Mouse (Mus musculus): ENCODE measurements around the gene Tnfrsf1a. TPM values are rescaled to one million over a fixed set of nuclear protein-coding genes. Genes with fewer than 3 reads are reported as not detected.

Gene Tnfrsf1a
- polyA plus RNA-seq, 1 experiment from 2014 or later, result 11.3 TPM

DNA sequence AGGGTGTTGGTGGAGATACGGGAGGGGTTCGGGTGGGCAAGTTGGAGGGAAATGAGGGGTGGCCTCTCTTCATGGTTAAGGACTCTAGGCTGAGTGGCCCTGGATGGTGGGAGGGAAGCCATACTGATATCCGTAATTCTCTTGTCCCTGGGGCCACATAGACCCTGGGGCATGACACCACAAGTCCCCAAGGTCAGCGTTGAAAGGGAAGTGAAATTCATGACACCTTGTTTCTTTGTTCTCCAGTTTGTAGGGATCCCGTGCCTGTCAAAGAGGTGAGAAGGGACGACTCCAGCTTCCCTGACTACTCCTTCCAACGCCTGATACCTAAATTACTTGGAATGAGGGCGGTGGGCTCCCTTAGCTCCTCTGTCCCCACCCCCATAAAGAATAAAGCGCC lies 11.7 kb downstream of the Tnfrsf1a start:
- H3K4me2 ChIP-seq (replicated peaks), result peak overlapping the region; percentile 46; the same call in 1 of the 2 replicates

DNA sequence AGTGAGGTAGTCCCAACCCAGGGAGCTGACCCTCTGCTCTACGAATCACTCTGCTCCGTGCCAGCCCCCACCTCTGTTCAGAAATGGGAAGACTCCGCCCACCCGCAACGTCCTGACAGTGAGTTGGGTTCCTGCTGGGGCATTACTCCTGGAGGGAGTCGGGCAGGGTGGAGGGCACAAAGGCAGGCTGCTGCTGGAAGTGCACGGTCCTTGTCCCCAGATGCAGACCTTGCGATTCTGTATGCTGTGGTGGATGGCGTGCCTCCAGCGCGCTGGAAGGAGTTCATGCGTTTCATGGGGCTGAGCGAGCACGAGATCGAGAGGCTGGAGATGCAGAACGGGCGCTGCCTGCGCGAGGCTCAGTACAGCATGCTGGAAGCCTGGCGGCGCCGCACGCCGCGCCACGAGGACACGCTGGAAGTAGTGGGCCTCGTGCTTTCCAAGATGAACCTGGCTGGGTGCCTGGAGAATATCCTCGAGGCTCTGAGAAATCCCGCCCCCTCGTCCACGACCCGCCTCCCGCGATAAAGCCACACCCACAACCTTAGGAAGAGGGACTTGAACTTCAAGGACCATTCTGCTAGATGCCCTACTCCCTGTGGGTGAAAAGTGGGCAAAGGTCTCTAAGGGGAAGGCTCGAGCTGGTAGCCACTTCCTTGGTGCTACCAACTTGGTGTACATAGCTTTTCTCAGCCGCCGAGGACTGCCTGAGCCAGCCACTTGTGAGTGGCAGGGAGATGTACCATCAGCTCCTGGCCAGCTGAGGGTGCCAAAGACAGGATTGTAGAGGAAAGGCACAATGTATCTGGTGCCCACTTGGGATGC lies 12.5 kb downstream of the Tnfrsf1a start:
- peak overlapping the region; percentile 46 for H3K4me2 ChIP-seq (replicated peaks)
- no peaks in the 10 kb centered on the region for H3K36me3 ChIP-seq
- no peak overlapping the region for H3K27ac ChIP-seq (replicated peaks)
- peak overlapping the region; percentile 35 for H3K9ac ChIP-seq (replicated peaks)
- peaks cover 28% of the 10 kb centered on the region for H3K27me3 ChIP-seq
- peak; percentile 50 for ATAC-seq (replicated peaks)
- peak overlapping the region; percentile 30 for H3K4me3 ChIP-seq
- H3K4me1 ChIP-seq, result peaks cover 14% of the 10 kb centered on the region
- WGBS, result 12% methylated on average over 38 of the region's 38 CpGs
- no peaks in the 10 kb centered on the region for H3K9me3 ChIP-seq

More for the DNA sequence above, 11.7 kb downstream of the Tnfrsf1a start:
- Histone ChIP-seq H3K9ac (replicated peaks) (no peak overlapping the region), H3K9me3 (no peaks in the 10 kb centered on the region), H3K4me1 (peaks cover 14% of the 10 kb centered on the region), H3K27me3 (peaks cover 28% of the 10 kb centered on the region), H3K4me3 (no peak overlapping the region), H3K27ac (replicated peaks) (no peak overlapping the region), H3K36me3 (no peaks in the 10 kb centered on the region)
- WGBS, result 56% methylated on average over 9 of the region's 9 CpGs
- ATAC-seq (replicated peaks), result no peak

GRCm38 (mm10) chr6:125363021-125363420 lies 13.9 kb downstream of the Tnfrsf1a start:
- H3K27me3 ChIP-seq, result peaks cover 28% of the 10 kb centered on the region
- 18% methylated on average over 15 of the region's 15 CpGs for WGBS
- H3K9me3 ChIP-seq, result no peaks in the 10 kb centered on the region
- H3K27ac ChIP-seq (replicated peaks), result no peak overlapping the region
- H3K4me2 ChIP-seq (replicated peaks), result peak overlapping the region; percentile 26; the same call in 1 of the 2 replicates
- no peak for ATAC-seq (replicated peaks)
- peaks cover 14% of the 10 kb centered on the region for H3K4me1 ChIP-seq
- no peak overlapping the region for H3K9ac ChIP-seq (replicated peaks)
- H3K36me3 ChIP-seq, result no peaks in the 10 kb centered on the region
- H3K4me3 ChIP-seq, result no peak overlapping the region

- H3K36me3 ChIP-seq, result no peaks in the 10 kb centered on the region
- no peak overlapping the region for H3K9ac ChIP-seq (replicated peaks)
- peaks cover 28% of the 10 kb centered on the region for H3K27me3 ChIP-seq
- peak overlapping the region; percentile 26; the same call in 1 of the 2 replicates for H3K4me2 ChIP-seq (replicated peaks)
- H3K9me3 ChIP-seq, result no peaks in the 10 kb centered on the region
- H3K4me1 ChIP-seq, result peaks cover 14% of the 10 kb centered on the region
- 7% methylated on average over 23 of the region's 23 CpGs for WGBS
- no peak overlapping the region for H3K4me3 ChIP-seq
- ATAC-seq (replicated peaks), result no peak
- no peak overlapping the region for H3K27ac ChIP-seq (replicated peaks)
Measured at GRCm38 (mm10) chr6:125363451-125364242, 14.5 kb downstream of the Tnfrsf1a start.

DNA sequence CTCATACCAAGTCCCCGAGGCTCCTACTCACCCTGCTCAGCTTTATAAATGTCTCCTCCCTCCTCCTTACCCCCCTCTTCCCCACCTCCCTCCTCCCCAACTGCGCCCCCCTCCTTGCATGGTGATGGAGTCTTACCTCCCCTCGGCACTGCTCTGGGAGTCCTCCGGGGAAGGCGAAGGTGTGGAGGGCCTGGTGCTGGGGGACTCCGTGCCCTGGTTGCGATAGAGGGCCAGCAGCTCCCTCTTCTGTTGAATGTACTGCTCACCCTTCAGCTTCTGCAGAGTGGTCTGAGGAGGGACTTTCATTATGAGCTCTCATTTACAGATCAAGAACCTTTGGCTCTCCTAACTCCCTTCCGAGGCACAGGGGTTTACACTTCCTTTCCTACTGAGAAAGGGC lies 15.3 kb downstream of the Tnfrsf1a start:
- 3% methylated on average over 8 of the region's 8 CpGs for WGBS
- H3K27me3 ChIP-seq, result peaks cover 28% of the 10 kb centered on the region
- H3K9me3 ChIP-seq, result no peaks in the 10 kb centered on the region
- H3K4me3 ChIP-seq, result no peak overlapping the region
- no peak overlapping the region for H3K4me2 ChIP-seq (replicated peaks)
- no peak overlapping the region for H3K9ac ChIP-seq (replicated peaks)
- no peak for ATAC-seq (replicated peaks)
- H3K27ac ChIP-seq (replicated peaks), result no peak overlapping the region
- peaks cover 14% of the 10 kb centered on the region for H3K4me1 ChIP-seq
- no peaks in the 10 kb centered on the region for H3K36me3 ChIP-seq

DNA sequence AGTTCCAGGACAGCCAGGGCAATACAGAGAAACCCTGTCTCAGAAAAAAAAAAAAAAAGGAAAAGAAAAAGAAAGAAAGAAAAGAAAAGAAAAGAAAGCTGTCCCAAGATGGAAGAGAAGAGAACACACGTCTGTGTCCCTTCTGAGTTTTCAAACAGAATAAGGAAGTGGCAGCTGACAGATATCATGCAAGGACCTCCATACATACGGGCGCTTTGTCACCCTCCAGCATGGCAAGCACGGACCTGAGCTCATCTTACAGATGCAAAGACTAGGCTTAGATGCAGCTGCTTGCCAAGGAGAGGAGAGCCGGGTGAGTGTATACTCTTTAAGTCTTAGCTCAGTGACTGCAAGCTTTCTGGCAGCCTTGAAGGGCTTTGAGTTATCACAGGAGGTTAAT lies 16.4 kb downstream of the Tnfrsf1a start:
- Histone ChIP-seq H3K27me3 (peaks cover 28% of the 10 kb centered on the region), H3K4me1 (peaks cover 14% of the 10 kb centered on the region), H3K4me3 (no peak overlapping the region), H3K4me2 (replicated peaks) (no peak overlapping the region), H3K27ac (replicated peaks) (no peak overlapping the region), H3K36me3 (no peaks in the 10 kb centered on the region), H3K9me3 (no peaks in the 10 kb centered on the region), H3K9ac (replicated peaks) (no peak overlapping the region)
- WGBS, result 89% methylated on average over 5 of the region's 5 CpGs
- ATAC-seq (replicated peaks), result no peak

- ATAC-seq (replicated peaks), result no peak
- peaks cover 12% of the 10 kb centered on the region for H3K4me1 ChIP-seq
- no peak overlapping the region for H3K4me2 ChIP-seq (replicated peaks)
- no peak overlapping the region for H3K9ac ChIP-seq (replicated peaks)
- H3K36me3 ChIP-seq, result no peaks in the 10 kb centered on the region
- H3K27ac ChIP-seq (replicated peaks), result no peak overlapping the region
- WGBS, result 86% methylated on average over 1 of the region's 1 CpGs
- peaks cover 27% of the 10 kb centered on the region for H3K27me3 ChIP-seq
- no peaks in the 10 kb centered on the region for H3K9me3 ChIP-seq
- H3K4me3 ChIP-seq, result no peak overlapping the region
Measured at GRCm38 (mm10) chr6:125366133-125366532, 17.0 kb downstream of the Tnfrsf1a start.

- no peaks in the 10 kb centered on the region for H3K9me3 ChIP-seq
- 0 out of 2 replicates have a peak, but pooled peaks cover 6% of the 10 kb centered on the region for H3K4me1 ChIP-seq
- WGBS, result 36% methylated on average over 4 of the region's 4 CpGs
- ATAC-seq (replicated peaks), result no peak
- peaks cover 15% of the 10 kb centered on the region; the same call in 1 of the 2 replicates for H3K27me3 ChIP-seq
- no peak overlapping the region for H3K4me3 ChIP-seq
- no peaks in the 10 kb centered on the region for H3K36me3 ChIP-seq
- no peak overlapping the region for H3K9ac ChIP-seq (replicated peaks)
- no peak overlapping the region for H3K27ac ChIP-seq (replicated peaks)
- no peak overlapping the region for H3K4me2 ChIP-seq (replicated peaks)
Measured at GRCm38 (mm10) chr6:125367758-125368371, 18.7 kb downstream of the Tnfrsf1a start.

DNA sequence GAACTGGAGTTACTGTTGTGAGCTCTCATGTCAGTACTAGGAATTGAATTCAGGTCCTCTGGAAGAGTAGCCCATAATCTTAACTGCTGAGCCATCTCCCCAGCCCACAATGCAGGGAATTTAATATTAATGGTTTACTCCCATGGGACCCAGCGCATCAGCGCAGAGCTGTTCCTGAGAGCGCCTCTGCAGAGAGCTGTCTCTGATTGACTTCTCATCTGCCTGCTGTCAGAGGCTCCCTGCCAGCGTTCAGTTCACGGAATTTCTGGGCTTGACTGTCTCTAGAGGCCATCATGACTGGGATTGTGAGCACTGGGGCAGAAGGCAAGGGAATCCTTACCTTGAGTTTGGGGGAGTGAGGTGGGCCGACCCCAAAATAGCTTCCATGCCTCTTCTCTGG lies 27.9 kb downstream of the Tnfrsf1a start:
- ATAC-seq (replicated peaks), result no peak
- no peak overlapping the region for H3K4me2 ChIP-seq (replicated peaks)
- no peak overlapping the region for H3K27ac ChIP-seq (replicated peaks)
- no peak overlapping the region for H3K9ac ChIP-seq (replicated peaks)
- H3K4me1 ChIP-seq, result peaks cover 16% of the 10 kb centered on the region
- H3K36me3 ChIP-seq, result no peaks in the 10 kb centered on the region
- no peaks in the 10 kb centered on the region for H3K9me3 ChIP-seq
- WGBS, result 60% methylated on average over 6 of the region's 6 CpGs
- H3K27me3 ChIP-seq, result peaks cover 43% of the 10 kb centered on the region
- no peak overlapping the region for H3K4me3 ChIP-seq

GRCm38 (mm10) chr6:125377582-125378451 lies 28.7 kb downstream of the Tnfrsf1a start:
- peaks cover 16% of the 10 kb centered on the region for H3K4me1 ChIP-seq
- H3K36me3 ChIP-seq, result no peaks in the 10 kb centered on the region
- peaks cover 50% of the 10 kb centered on the region for H3K27me3 ChIP-seq
- H3K9me3 ChIP-seq, result no peaks in the 10 kb centered on the region
- no peak overlapping the region for H3K27ac ChIP-seq (replicated peaks)
- H3K4me3 ChIP-seq, result no peak overlapping the region
- 39% methylated on average over 16 of the region's 16 CpGs for WGBS
- H3K4me2 ChIP-seq (replicated peaks), result no peak overlapping the region
- no peak overlapping the region for H3K9ac ChIP-seq (replicated peaks)
- no peak for ATAC-seq (replicated peaks)

DNA sequence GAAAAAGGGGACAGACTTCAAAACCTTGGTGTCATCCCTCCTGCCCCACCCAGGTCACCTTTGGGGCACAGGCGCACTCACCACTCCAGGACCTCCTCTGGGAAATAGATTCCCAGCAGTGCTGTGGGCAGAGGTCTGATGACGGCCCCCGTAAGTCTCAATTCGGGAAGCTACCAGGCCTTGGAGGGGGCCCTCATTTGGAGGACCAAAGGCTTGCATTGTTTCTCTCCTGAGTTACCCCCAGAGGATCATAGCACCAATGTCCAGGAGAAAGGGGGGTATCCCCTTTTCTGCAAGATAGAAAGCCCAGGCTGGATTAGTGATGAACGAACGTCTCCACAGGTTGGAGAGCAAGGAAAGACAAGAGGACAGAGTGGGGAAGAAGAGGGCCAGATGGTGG lies 29.5 kb downstream of the Tnfrsf1a start:
- H3K4me3 ChIP-seq, result no peak overlapping the region
- H3K9me3 ChIP-seq, result no peaks in the 10 kb centered on the region
- no peak overlapping the region for H3K27ac ChIP-seq (replicated peaks)
- ATAC-seq (replicated peaks), result no peak
- H3K27me3 ChIP-seq, result peaks cover 50% of the 10 kb centered on the region
- no peaks in the 10 kb centered on the region for H3K36me3 ChIP-seq
- 12% methylated on average over 6 of the region's 6 CpGs for WGBS
- H3K9ac ChIP-seq (replicated peaks), result no peak overlapping the region
- peaks cover 16% of the 10 kb centered on the region for H3K4me1 ChIP-seq
- H3K4me2 ChIP-seq (replicated peaks), result no peak overlapping the region
